Mouse (Mus musculus) erythroblast, embryonic 14.5 days (primary cell): ENCODE data around the gene Numa1.

ENCODE experiments used
- GATA1 ChIP-seq: IDR thresholded peaks from 2 replicates; pipeline ENCODE4 v1.6.1; 2012; ENCODE audit warnings: low read length, inconsistent platforms, mixed read lengths
- TAL1 ChIP-seq: IDR thresholded peaks from 3 replicates; pipeline ENCODE4 v1.6.1; 2012; ENCODE audit warnings: low read length, inconsistent platforms, mixed read lengths

DNA sequence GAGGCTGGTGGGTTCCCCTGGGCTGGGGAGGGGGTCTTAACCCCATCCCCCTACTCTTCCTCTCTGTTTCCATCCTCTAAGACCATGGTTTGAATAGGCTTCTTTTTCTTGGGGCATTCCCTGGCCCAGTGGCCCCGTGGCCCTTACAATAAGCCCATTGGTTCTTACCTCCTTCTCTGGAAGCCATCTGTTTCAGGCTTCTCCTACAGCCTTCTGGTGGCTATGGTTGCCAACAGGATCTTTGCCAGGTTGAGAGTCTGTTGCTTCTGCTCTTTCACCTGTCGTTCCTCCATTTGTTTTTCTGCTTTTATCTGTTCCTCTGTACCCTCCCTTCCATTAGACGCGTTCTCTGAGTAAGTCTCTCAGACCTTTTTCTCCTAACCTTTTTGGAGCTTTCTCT, 3.7 kb downstream of the Numa1 start:
- TF ChIP-seq TAL1 (no peak), GATA1 (no peak)
